Mouse (Mus musculus): ENCODE data around the gene Oip5. TPM values are rescaled to one million over a fixed set of nuclear protein-coding genes. Genes with fewer than 3 reads are reported as not detected.

Gene Oip5
- polyA plus RNA-seq, 1 experiment from 2014 or later = 15.3 TPM

- no peaks in the 10 kb centered on the region for H3K4me1 ChIP-seq (ENCODE audit: control insufficient read depth, insufficient read depth, low read length)
- peaks cover 14% of the 10 kb centered on the region; the same call in 1 of the 2 replicates for H3K36me3 ChIP-seq (ENCODE audit: control insufficient read depth, insufficient read depth, low read length)
- no peaks in the 10 kb centered on the region for H3K9me3 ChIP-seq (ENCODE audit: control insufficient read depth, low read length)
- no peak overlapping the region for H3K9ac ChIP-seq (ENCODE audit: low read depth, low read length)
- DNase-seq (ENCODE audit: low spot score) (no peak), ATAC-seq (ENCODE audit: low read depth) (no peak)
- no peak overlapping the region for H3K27ac ChIP-seq (replicated peaks; ENCODE audit: low read depth, low read length)
- H3K4me2 ChIP-seq (ENCODE audit: low read depth, low read length) = no peak overlapping the region
- no peak overlapping the region for H3K4me3 ChIP-seq (ENCODE audit: low read depth, low read length)
- WGBS = 93% methylated on average over 7 of the region's 7 CpGs
- H3K27me3 ChIP-seq (replicated peaks; ENCODE audit: control insufficient read depth, insufficient read depth, low read length) = no peaks in the 10 kb centered on the region
Measured at GRCm38 (mm10) chr2:119566182-119566855, 52.0 kb downstream of the Oip5 start.

- H3K27me3 ChIP-seq (replicated peaks; ENCODE audit: control insufficient read depth, insufficient read depth, low read length) = no peaks in the 10 kb centered on the region
- H3K4me2 ChIP-seq (ENCODE audit: low read depth, low read length) = no peak overlapping the region
- H3K36me3 ChIP-seq (ENCODE audit: control insufficient read depth, insufficient read depth, low read length) = peaks cover 14% of the 10 kb centered on the region; the same call in 1 of the 2 replicates
- no peak for ATAC-seq (ENCODE audit: low read depth)
- H3K9me3 ChIP-seq (ENCODE audit: control insufficient read depth, low read length) = no peaks in the 10 kb centered on the region
- no peak overlapping the region for H3K27ac ChIP-seq (replicated peaks; ENCODE audit: low read depth, low read length)
- 87% methylated on average over 4 of the region's 4 CpGs for WGBS
- H3K9ac ChIP-seq (ENCODE audit: low read depth, low read length) = no peak overlapping the region
- H3K4me3 ChIP-seq (ENCODE audit: low read depth, low read length) = no peak overlapping the region
- H3K4me1 ChIP-seq (ENCODE audit: control insufficient read depth, insufficient read depth, low read length) = no peaks in the 10 kb centered on the region
- DNase-seq (ENCODE audit: low spot score) = no peak
Measured at GRCm38 (mm10) chr2:119565284-119565683, 53.0 kb downstream of the Oip5 start.

- no peaks in the 10 kb centered on the region for H3K9me3 ChIP-seq (ENCODE audit: control insufficient read depth, low read length)
- H3K9ac ChIP-seq (ENCODE audit: low read depth, low read length) = no peak overlapping the region
- no peaks in the 10 kb centered on the region for H3K4me1 ChIP-seq (ENCODE audit: control insufficient read depth, insufficient read depth, low read length)
- H3K36me3 ChIP-seq (ENCODE audit: control insufficient read depth, insufficient read depth, low read length) = peaks cover 10% of the 10 kb centered on the region; the same call in 1 of the 2 replicates
- WGBS = 74% methylated on average over 3 of the region's 3 CpGs
- H3K4me3 ChIP-seq (ENCODE audit: low read depth, low read length) = no peak overlapping the region
- no peaks in the 10 kb centered on the region for H3K27me3 ChIP-seq (replicated peaks; ENCODE audit: control insufficient read depth, insufficient read depth, low read length)
- no peak overlapping the region for H3K4me2 ChIP-seq (ENCODE audit: low read depth, low read length)
- H3K27ac ChIP-seq (replicated peaks; ENCODE audit: low read depth, low read length) = no peak overlapping the region
- ATAC-seq (ENCODE audit: low read depth) = no peak
- DNase-seq (ENCODE audit: low spot score) = no peak
Measured at GRCm38 (mm10) chr2:119561794-119562193, 56.5 kb downstream of the Oip5 start.

Other genes with a start within 250 kb of the Oip5 start
- gene Ino80, start 140.8 kb downstream of the Oip5 start, polyA plus RNA-seq (2014; fragmentation: Nextera tagmentation; extraction: Ambion mirVana) = 5.1 and 6.8 TPM in 2 replicates
- 0.22 and 0.29 TPM in 2 replicates for gene Exd1, start 70.8 kb downstream of the Oip5 start, polyA plus RNA-seq (2014; fragmentation: Nextera tagmentation; extraction: Ambion mirVana)
- gene Chp1, start 70.8 kb downstream of the Oip5 start, polyA plus RNA-seq (2014; fragmentation: Nextera tagmentation; extraction: Ambion mirVana) = 68.5 and 69.6 TPM in 2 replicates
- gene Nusap1, start 171 bp downstream of the Oip5 start, polyA plus RNA-seq (2014; fragmentation: Nextera tagmentation; extraction: Ambion mirVana) = 47.5 and 56.6 TPM in 2 replicates
- gene Ndufaf1, start 44.4 kb upstream of the Oip5 start, polyA plus RNA-seq (2014; fragmentation: Nextera tagmentation; extraction: Ambion mirVana) = 39.4 and 40.4 TPM in 2 replicates
- 23.2 and 26.2 TPM in 2 replicates for gene Rtf1, start 56.6 kb upstream of the Oip5 start, polyA plus RNA-seq (2014; fragmentation: Nextera tagmentation; extraction: Ambion mirVana)
- 0.84 and 1.2 TPM in 2 replicates for gene Itpka, start 123.9 kb upstream of the Oip5 start, polyA plus RNA-seq (2014; fragmentation: Nextera tagmentation; extraction: Ambion mirVana)
- gene Ltk, start 142.0 kb upstream of the Oip5 start, polyA plus RNA-seq (2014; fragmentation: Nextera tagmentation; extraction: Ambion mirVana) = 0.14 and 0.29 TPM in 2 replicates
- 18.3 and 22.3 TPM in 2 replicates for gene Rpap1, start 169.1 kb upstream of the Oip5 start, polyA plus RNA-seq (2014; fragmentation: Nextera tagmentation; extraction: Ambion mirVana)
- gene Tyro3, start 179.3 kb upstream of the Oip5 start, polyA plus RNA-seq (2014; fragmentation: Nextera tagmentation; extraction: Ambion mirVana) = 20.2 and 23.6 TPM in 2 replicates

Measured in embryonic facial prominence, embryonic 14.5 days (tissue).